Mouse (Mus musculus) heart, postnatal 0 days (tissue): ENCODE measurements around the gene 6030445D17Rik. TPM values are rescaled to one million over a fixed set of nuclear protein-coding genes. Genes with fewer than 3 reads are reported as not detected.

Experiments
- ATAC-seq: fragments of 200-750 bp; cut with Nextera tagmentation; 2 replicates; pipeline ENCODE4 v1.8.0; 2017; ENCODE audit warnings: low read depth, moderate number of reproducible peaks, moderate library complexity; ENCODE audit not compliant: insufficient read depth
- DNase-seq: peaks from one replicate; pipeline ENCODE4 v3.0.0-alpha.2; 2016; ENCODE audit warnings: low spot score
- H3K27ac ChIP-seq: fragments of 300-500 bp; sonication (generic); 2 replicates; pipeline ENCODE4 v1.5.1; 2014; ENCODE audit warnings: low read depth, mild to moderate bottlenecking
- H3K27me3 ChIP-seq: fragments of 300-500 bp; sonication (generic); 2 replicates; pipeline ENCODE4 v1.6.1; 2014; ENCODE audit warnings: low read length, mixed read lengths; ENCODE audit not compliant: control insufficient read depth, insufficient read depth
- H3K36me3 ChIP-seq: fragments of 300-500 bp; sonication (generic); replicated peaks from 2 replicates; pipeline ENCODE4 v1.6.1; 2014; ENCODE audit warnings: low read length, mixed read lengths; ENCODE audit not compliant: control insufficient read depth, insufficient read depth
- H3K4me1 ChIP-seq: fragments of 300-500 bp; sonication (generic); 2 replicates; pipeline ENCODE4 v1.6.1; 2014; ENCODE audit warnings: antibody characterized with exemption; ENCODE audit not compliant: control insufficient read depth, insufficient read depth
- H3K4me2 ChIP-seq: fragments of 300-500 bp; sonication (generic); 2 replicates; pipeline ENCODE4 v1.6.1; 2014; ENCODE audit warnings: low read depth, mild to moderate bottlenecking, low read length, moderate library complexity
- H3K4me3 ChIP-seq: fragments of 300-500 bp; sonication (generic); 2 replicates; pipeline ENCODE4 v1.5.1; 2014; ENCODE audit warnings: low read depth, low read length
- H3K9ac ChIP-seq: fragments of 300-500 bp; sonication (generic); replicated peaks from 2 replicates; pipeline ENCODE4 v1.6.1; 2014; ENCODE audit warnings: low read depth, low read length, mixed read lengths
- H3K9me3 ChIP-seq: fragments of 300-500 bp; sonication (generic); replicated peaks from 2 replicates; pipeline ENCODE4 v1.6.1; 2016; ENCODE audit warnings: low read length; ENCODE audit not compliant: control insufficient read depth
- CTCF ChIP-seq: IDR thresholded peaks from 2 replicates; pipeline ENCODE4 v1.5.1; 2016; ENCODE audit warnings: antibody characterized with exemption, control low read depth, low read depth
- EP300 ChIP-seq: IDR thresholded peaks from 2 replicates; pipeline ENCODE4 v1.6.1; 2016; ENCODE audit warnings: antibody characterized with exemption, low read depth
- WGBS: fragments of 180-500 bp; shearing (Covaris S2); extraction: QIAGEN DNeasy Blood & Tissue Kit; methylation state at CpG from one replicate; pipeline ENCODE4 v1.1.7; 2014; 5-methylcytosine and 5-hydroxymethylcytosine counted together
- polyA plus RNA-seq: library from polyadenylated mRNA; unstranded; fragments of >200 nt; fragmentation: Nextera tagmentation; extraction: Ambion mirVana; gene quantifications from 2 replicates; pipeline ENCODE4 v1.2.1, GENCODE M21; 2015
- total RNA-seq: library from RNA; depleted of rRNA; stranded (reverse); fragments of >200 nt; gene quantifications from 2 replicates; pipeline ENCODE4 v1.2.3, GENCODE M21; 2014; ENCODE audit warnings: low replicate concordance

6030445D17Rik gene
- total and polyA plus RNA-seq, 2 experiments from 2014 or later = 0.27 TPM; not detected in 1

DNA sequence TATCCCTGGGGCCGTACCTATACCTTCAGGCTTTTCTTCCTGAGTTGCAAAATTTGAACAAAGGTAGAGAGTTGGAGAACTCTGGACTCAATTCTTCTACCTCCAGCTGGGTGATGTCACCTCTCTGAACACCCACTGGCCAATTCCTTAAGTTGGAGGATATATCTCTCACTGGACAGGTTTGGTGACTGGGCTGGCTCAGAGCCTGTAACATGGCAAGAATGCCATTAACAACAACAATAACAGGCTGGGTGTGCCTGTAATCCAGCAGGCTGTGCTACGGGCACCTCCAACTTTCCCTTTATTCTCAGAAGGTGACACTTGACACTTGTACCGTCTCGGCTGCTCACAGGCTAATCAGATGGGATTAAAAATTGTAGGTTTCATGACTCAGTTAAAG, 22.9 kb upstream of the 6030445D17Rik start:
- Histone ChIP-seq H3K4me1 (no peaks in the 10 kb centered on the region), H3K4me2 (no peak overlapping the region), H3K9me3 (no peaks in the 10 kb centered on the region), H3K27me3 (no peaks in the 10 kb centered on the region), H3K36me3 (no peaks in the 10 kb centered on the region), H3K9ac (no peak overlapping the region), H3K4me3 (no peak overlapping the region), H3K27ac (no peak overlapping the region)
- DNase-seq (no peak), ATAC-seq (no peak)
- no peak for TF ChIP-seq EP300
- TF ChIP-seq CTCF = no peak
- WGBS = 68% methylated on average over 4 of the region's 4 CpGs

DNA sequence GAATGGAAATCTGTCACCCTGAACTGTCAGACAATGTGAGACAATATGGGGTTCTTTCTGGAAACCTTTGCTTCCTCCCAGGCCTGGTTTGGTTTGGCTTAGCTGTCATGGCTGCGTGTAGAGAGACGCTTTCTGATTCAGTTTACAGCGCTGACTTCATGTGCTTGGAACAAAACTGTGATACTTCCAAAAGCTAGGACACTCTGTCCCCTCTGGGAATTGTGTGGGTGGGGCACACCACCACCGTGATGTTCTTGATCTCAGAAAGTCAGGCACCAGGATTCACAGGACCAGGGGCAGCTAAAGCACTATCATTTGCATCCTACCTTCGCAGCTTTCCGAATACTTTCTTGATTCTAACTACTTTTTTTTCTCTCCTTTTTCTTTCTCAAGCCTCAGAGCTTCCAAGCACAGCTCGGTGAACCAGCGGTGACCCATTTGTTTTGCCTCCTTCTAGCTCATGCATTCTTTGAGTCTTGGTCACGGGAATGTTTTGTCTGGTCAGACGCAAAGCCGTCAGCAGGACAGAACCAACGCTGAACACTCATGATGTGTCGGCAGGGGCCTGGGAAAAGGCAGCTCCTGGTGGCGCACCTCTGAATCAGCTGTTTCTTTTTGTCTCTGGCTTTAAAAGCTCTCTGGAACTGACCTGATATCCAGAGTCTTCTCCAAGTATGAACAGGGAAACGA, 20.6 kb upstream of the 6030445D17Rik start:
- no peak for ATAC-seq
- DNase-seq = no peak
- Histone ChIP-seq H3K9ac (no peak overlapping the region), H3K4me3 (no peak overlapping the region), H3K27ac (no peak overlapping the region), H3K27me3 (no peaks in the 10 kb centered on the region), H3K36me3 (no peaks in the 10 kb centered on the region), H3K4me2 (no peak overlapping the region), H3K4me1 (no peaks in the 10 kb centered on the region), H3K9me3 (no peaks in the 10 kb centered on the region)
- WGBS = 47% methylated on average over 15 of the region's 15 CpGs
- TF ChIP-seq CTCF = no peak
- TF ChIP-seq EP300 = no peak

DNA sequence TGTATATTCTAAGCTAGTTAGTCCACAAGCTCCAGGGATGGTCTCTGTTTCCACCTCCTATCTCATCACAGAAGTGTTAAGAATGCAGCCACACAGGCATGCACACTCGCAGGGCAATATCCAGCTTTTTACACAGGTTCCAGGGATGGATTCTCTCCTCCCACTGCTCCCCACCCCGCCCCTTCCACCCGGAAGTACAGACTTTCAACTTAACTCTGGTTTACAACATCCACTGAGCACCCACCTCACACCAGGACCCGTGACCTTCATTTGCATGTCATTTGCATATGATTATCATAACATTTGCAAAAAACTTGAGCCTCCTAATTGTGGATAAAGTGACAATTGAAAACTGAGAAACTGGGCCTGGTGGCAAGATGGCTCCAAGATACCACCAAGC, 17.5 kb upstream of the 6030445D17Rik start:
- H3K4me3 ChIP-seq = no peak overlapping the region
- no peak overlapping the region for H3K4me2 ChIP-seq
- no peak overlapping the region for H3K9ac ChIP-seq
- ATAC-seq = no peak
- TF ChIP-seq EP300 (no peak), CTCF (no peak)
- no peak for DNase-seq
- no peaks in the 10 kb centered on the region for H3K4me1 ChIP-seq
- H3K27ac ChIP-seq = no peak overlapping the region
- no peaks in the 10 kb centered on the region for H3K36me3 ChIP-seq
- 59% methylated on average over 4 of the region's 4 CpGs for WGBS
- no peaks in the 10 kb centered on the region for H3K27me3 ChIP-seq
- no peaks in the 10 kb centered on the region for H3K9me3 ChIP-seq

DNA sequence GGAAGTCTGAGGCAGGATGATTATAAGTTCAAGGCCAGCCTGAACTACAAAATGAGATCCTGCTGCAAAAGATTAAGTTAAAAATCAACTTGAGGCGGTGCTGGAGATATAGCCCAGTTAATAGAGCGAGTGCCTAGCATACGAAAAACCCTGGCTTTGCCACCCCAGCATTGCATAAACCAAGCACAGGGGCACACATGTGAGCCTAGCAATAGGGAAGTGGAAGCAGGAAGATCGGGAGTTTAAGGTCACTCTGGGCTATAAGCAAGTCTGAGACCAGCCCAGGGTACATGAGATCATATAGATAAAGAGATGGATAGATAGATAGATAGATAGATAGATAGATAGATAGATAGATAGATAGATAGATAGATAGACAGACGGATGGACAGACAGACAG, 12.3 kb upstream of the 6030445D17Rik start:
- no peak for DNase-seq
- TF ChIP-seq EP300 (no peak), CTCF (no peak)
- no peak overlapping the region for H3K9ac ChIP-seq
- H3K36me3 ChIP-seq = no peaks in the 10 kb centered on the region
- no peak overlapping the region for H3K27ac ChIP-seq
- no peaks in the 10 kb centered on the region for H3K27me3 ChIP-seq
- no peak for ATAC-seq
- no peak overlapping the region for H3K4me2 ChIP-seq
- H3K9me3 ChIP-seq = no peaks in the 10 kb centered on the region
- H3K4me3 ChIP-seq = no peak overlapping the region
- WGBS = 82% methylated on average over 5 of the region's 5 CpGs
- H3K4me1 ChIP-seq = no peaks in the 10 kb centered on the region

DNA sequence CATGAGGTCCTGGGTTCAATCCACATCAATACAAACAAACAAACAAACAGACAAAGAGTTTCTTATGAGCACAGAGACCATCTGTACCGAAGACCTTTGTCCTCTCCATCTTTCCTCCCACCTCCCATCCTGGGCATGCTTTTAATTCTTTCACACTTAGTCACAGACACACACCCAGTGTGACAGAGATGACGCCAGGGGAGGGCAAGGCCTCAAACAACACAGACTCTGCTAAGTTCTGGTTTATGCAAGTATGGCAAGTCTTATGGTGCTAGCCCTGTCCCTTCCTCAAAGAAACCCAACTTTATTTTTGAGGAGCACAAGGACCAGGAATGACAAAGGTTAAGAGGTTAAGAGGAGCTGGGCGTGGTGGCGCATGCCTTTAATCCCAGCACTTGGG, 11.8 kb upstream of the 6030445D17Rik start:
- H3K9me3 ChIP-seq = no peaks in the 10 kb centered on the region
- DNase-seq (no peak), ATAC-seq (no peak)
- H3K9ac ChIP-seq = no peak overlapping the region
- no peaks in the 10 kb centered on the region for H3K36me3 ChIP-seq
- H3K27me3 ChIP-seq = no peaks in the 10 kb centered on the region
- TF ChIP-seq CTCF (no peak), EP300 (no peak)
- H3K4me2 ChIP-seq = no peak overlapping the region
- H3K4me3 ChIP-seq = no peak overlapping the region
- WGBS = 67% methylated on average over 4 of the region's 4 CpGs
- H3K4me1 ChIP-seq = peaks cover 4% of the 10 kb centered on the region; the same call in 1 of the 2 replicates
- no peak overlapping the region for H3K27ac ChIP-seq

DNA sequence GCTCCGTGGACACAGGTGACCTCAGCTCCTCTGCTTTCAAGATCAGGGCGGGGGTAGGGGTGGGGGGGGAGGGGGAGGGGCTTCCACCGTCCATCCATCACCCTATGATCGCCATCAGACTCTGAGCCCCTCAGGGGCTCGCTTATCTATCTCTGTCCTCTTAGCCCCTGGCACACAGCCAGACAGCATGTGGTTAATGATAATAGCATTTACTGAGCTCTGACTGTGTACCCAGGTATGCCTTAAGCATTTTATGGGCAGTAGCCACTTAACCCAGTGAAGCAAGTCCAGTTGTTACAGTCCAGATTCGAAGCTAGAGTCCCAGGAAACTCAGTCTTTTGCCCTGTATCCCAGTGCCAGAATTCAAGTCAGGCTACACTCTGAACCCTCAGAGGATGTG, 10.5 kb upstream of the 6030445D17Rik start:
- no peak for ATAC-seq
- no peak overlapping the region for H3K27ac ChIP-seq

More for the DNA sequence above, 10.5 kb upstream of the 6030445D17Rik start:
- Histone ChIP-seq H3K9ac (no peak overlapping the region), H3K4me1 (peaks cover 5% of the 10 kb centered on the region; the same call in 1 of the 2 replicates), H3K36me3 (no peaks in the 10 kb centered on the region), H3K27me3 (no peaks in the 10 kb centered on the region), H3K4me2 (no peak overlapping the region), H3K4me3 (no peak overlapping the region), H3K9me3 (no peaks in the 10 kb centered on the region)
- WGBS = 10% methylated on average over 6 of the region's 6 CpGs
- TF ChIP-seq CTCF (no peak), EP300 (no peak)
- no peak for DNase-seq
